Mouse (Mus musculus) T-helper 2 cell (primary cell): ENCODE data around the gene Mmp3.
"Not testable (repeated sequence)": the region's sequence is repeated elsewhere in the genome, so short reads cannot be mapped to it uniquely, and the experiment has no call there.

Source experiments
- in situ Hi-C: fragments of 300-600 bp; cut with MboI, MseI; formaldehyde crosslinking; loops from one replicate; pipeline ENCODE4 v1.15.1; 2025; ENCODE audit warnings: high pct_unique_total_duplicates

The Mmp3 gene

DNA sequence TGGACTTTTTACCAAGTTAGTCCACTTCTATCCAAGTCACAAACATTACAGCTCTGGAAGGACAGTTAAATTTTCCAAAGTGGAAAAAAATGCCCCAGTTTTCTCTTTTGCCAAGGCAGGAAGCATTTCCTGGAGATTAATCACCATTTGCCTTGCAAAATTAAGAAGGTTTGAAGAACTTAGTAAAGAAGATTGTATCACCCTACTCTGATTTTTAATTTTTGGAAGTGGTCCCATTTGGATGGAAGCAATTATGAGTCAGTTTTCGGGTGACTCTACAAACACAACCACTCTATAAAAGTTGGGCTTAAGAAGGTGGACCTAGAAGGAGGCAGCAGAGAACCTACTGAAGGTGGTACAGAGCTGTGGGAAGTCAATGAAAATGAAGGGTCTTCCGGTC is at the start of gene Mmp3:
Gene Mmp3, plus strand, starts transcription at position 301 of the 400 bp plus-strand sequence.
- in situ Hi-C loops, result no loop called here

DNA sequence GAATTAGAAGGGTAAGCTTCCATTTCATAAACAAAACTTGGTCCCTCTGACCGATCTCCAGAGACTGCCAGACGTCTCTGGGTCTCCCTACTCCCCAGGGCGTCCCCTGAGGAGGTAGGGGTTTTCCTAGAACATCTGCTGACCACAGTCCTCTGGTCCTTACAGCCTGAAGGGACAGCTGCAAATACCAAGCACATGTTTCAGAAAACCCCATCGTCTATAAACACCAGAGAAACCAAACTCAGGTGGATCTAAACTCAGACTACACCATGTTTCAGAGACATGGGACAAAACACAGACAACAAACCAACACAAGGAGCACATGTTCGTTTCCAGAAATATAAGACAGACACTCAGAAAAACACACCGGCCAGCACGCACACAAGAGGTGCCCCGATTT is 49.1 kb upstream of the Mmp3 start:
- in situ Hi-C loops, result not testable (repeated sequence)

DNA sequence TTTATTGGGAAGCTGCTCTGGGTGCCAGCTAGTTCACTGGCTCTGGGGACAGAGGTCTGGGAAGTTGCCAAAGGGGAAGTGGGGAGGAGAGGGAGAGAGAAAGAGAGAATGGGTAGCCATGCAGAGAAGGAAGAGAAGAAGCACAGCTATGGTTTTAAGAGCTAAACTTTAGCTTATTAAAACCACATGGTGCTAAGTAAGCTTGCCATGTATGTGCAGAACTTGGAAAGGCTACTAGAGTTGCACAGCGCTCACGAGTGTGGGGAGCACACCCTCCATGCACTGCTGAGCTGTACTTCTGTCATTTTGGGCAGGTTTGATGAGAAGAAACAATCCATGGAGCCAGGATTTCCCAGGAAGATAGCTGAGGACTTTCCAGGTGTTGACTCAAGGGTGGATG is 7.7 kb downstream of the Mmp3 start:
- in situ Hi-C loops, result no loop called here

DNA sequence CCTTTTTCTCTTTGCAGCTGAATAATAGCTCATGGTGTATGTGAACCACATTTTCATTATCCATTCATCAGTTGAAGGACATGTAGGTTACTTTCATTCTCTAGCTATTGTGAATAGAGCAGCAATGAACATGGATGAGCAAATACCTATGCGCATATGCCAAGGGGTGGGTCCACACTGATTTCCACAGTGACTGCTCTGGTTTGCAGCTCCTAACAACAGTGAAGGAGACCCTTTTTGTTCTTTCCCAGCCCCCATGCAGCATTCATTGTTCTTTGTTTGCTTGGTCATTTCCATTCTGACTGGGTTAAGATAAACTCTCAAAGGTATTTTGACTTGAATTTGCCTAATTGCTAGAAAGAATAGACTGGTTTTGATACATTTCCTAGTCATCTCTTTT is 24.6 kb downstream of the Mmp3 start:
- in situ Hi-C loops, result no loop called here

DNA sequence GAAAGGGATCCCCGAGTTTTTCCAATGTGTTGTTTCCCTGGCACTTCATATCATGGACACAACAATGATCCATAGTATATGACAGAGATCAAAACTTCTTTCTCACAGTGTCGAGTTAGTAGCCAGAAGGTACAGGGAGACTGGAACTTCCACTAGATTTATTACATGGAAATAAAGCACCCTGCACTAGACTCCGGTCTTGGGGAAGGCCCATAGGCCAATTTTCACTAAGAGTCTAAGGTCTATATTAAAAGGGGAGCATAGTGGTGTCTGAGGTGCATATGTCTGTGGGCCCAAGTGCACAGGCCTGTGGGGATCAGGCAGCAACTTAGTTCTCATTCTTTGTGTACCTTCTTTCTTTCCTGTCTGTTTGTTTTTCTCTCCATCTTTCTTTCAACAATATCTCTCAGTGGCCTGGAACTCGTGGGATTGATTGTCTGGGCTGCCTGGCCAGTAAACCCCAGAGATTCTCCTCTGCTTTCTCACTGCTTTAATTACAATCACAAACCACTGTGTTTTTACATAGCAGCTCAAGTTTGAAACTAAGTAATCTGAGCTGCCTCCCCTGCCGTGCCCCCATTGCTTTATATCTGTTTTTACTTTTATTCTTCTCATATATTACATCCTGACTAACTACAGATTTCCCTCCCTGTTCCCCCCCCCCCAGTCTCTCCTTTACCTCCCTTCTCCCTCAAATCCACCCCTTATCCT is 38.2 kb downstream of the Mmp3 start:
- in situ Hi-C loops, result no loop called here

- in situ Hi-C loops, result no loop called here
These were observed 55.5 kb downstream of the Mmp3 start for GRCm38 (mm10) chr9:7501138-7501537.

DNA sequence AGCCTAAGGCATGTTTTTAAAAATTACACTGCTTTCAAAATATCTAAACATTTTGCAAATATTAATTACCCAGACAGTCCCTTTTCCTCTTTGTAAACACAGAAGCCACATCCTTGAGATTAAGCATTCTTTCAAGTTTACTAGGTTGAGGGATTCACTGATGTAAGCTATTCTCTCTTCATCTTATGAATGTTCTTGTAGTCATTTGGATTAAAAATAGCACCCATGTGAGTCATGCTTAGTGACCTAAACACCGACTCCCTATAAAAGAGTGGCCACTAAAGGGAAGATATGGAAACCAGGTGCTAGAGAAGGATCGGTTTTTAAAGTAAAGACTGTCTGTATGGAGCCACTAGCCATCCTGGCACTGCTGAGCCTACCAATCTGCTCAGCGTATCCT is 56.4 kb downstream of the Mmp3 start, which contains the start of gene Mmp10:
Gene Mmp10, plus strand, starts transcription at position 302 of the 400 bp plus-strand sequence.
- in situ Hi-C loops, result no loop called here
